Mouse (Mus musculus): ENCODE measurements around the gene Psmb11. TPM values are rescaled to one million over a fixed set of nuclear protein-coding genes. Genes with fewer than 3 reads are reported as not detected.

Psmb11 gene
- polyA plus RNA-seq, 1 experiment: not detected

DNA sequence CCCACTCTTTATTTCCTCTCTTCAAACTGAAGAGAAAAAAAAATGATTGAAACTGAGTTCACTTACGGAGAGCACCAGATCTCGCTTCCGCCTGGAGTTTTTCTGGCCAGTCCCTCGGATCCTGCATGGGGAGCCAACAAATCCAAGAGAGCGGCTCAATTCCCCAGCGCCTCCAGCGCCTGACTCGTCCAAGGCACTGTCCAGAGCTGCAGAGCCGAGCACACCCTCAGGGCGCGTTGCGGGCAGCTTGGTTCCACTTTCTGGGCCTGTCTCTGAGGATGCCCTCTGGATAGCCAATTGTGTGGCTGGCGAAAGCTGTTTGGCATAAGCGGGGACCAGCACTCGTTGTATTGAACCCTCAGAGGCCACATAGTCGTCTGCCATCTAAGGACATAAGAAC, 30.2 kb upstream of the Psmb11 start:
- Histone ChIP-seq H3K4me1 (ENCODE audit: control insufficient read depth, insufficient read depth, low read length) (peaks cover 6% of the 10 kb centered on the region; the same call in 1 of the 2 replicates), H3K27me3 (replicated peaks; ENCODE audit: control insufficient read depth, insufficient read depth, low read length) (no peaks in the 10 kb centered on the region), H3K36me3 (ENCODE audit: control insufficient read depth, insufficient read depth, low read length) (no peaks in the 10 kb centered on the region), H3K4me3 (ENCODE audit: insufficient read depth, low read depth, low read length) (no peak overlapping the region), H3K27ac (ENCODE audit: insufficient read depth, low read depth, low read length) (no peak overlapping the region)
- 93% methylated on average over 16 of the region's 16 CpGs for WGBS
- no peak for DNase-seq
- no peak for TF ChIP-seq CTCF (conservative IDR thresholded peaks at IDR 0.05; ENCODE audit: insufficient read depth, insufficient read length, low read depth, low read length)
- TF ChIP-seq POLR2A (IDR thresholded peaks at IDR 0.05; ENCODE audit: low read depth, low read length): no peak

DNA sequence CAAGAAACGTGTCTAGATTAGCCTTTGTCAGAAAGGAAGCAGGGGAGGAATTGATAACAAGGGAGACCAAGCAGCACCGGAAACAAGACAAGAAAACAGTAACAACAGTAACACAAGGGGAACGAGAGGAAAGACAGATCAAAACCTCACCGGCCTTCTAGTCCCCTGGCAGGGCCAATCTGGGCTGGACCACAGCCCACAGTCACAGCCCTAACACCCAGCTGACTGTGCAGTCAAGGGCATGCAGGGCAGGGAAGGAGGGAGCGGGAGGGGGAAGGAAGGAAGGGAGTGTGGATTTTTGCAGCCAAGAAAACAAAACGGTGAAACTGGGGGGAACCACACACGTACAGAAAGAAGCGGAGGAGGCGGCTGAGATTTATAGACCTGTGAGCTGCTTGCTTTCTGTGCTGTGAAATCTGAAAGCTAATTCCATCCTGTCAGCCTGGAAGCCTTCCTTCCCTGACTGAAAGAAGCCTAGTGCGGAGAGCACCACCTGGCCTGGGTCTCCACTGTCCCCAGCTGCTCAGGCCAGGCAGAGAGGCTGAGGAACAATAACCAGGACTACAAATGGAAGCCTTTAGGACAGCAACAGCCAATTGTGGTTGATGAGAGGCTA, 28.8 kb upstream of the Psmb11 start:
- no peaks in the 10 kb centered on the region for H3K36me3 ChIP-seq (ENCODE audit: control insufficient read depth, insufficient read depth, low read length)
- DNase-seq: peak; percentile 56
- TF ChIP-seq CTCF (conservative IDR thresholded peaks at IDR 0.05; ENCODE audit: insufficient read depth, insufficient read length, low read depth, low read length) (no peak), POLR2A (IDR thresholded peaks at IDR 0.05; ENCODE audit: low read depth, low read length) (no peak)
- WGBS: 33% methylated on average over 10 of the region's 10 CpGs
- peak overlapping the region; percentile 71 for H3K27ac ChIP-seq (ENCODE audit: insufficient read depth, low read depth, low read length)
- peaks cover 6% of the 10 kb centered on the region; the same call in 1 of the 2 replicates for H3K4me1 ChIP-seq (ENCODE audit: control insufficient read depth, insufficient read depth, low read length)
- H3K4me3 ChIP-seq (ENCODE audit: insufficient read depth, low read depth, low read length): no peak overlapping the region
- no peaks in the 10 kb centered on the region for H3K27me3 ChIP-seq (replicated peaks; ENCODE audit: control insufficient read depth, insufficient read depth, low read length)

DNA sequence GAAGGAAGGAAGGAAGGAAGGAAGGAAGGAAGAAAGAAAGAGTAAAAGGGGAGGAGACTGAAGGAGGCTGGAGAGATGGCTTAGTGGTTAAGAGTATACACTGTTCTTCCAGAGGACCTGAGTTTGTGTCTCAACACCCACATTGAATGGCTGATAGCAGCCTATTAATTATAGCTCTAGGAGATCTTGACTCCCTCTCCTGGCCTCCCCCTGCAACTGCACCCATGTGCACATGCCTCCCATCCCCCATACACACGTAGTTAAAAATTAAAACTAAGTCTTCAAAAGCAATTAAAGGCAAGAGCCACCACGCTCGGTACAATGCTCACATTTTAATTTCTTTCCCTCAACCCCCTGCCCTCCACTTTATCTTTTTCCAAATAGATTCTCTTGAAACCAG, 27.2 kb upstream of the Psmb11 start:
- Histone ChIP-seq H3K36me3 (ENCODE audit: control insufficient read depth, insufficient read depth, low read length) (no peaks in the 10 kb centered on the region), H3K4me3 (ENCODE audit: insufficient read depth, low read depth, low read length) (no peak overlapping the region), H3K27ac (ENCODE audit: insufficient read depth, low read depth, low read length) (no peak overlapping the region), H3K27me3 (replicated peaks; ENCODE audit: control insufficient read depth, insufficient read depth, low read length) (no peaks in the 10 kb centered on the region), H3K4me1 (ENCODE audit: control insufficient read depth, insufficient read depth, low read length) (peaks cover 6% of the 10 kb centered on the region; the same call in 1 of the 2 replicates)
- DNase-seq: peak; percentile 19
- TF ChIP-seq CTCF (conservative IDR thresholded peaks at IDR 0.05; ENCODE audit: insufficient read depth, insufficient read length, low read depth, low read length) (peak; percentile 58), POLR2A (IDR thresholded peaks at IDR 0.05; ENCODE audit: low read depth, low read length) (no peak)
- WGBS: 69% methylated on average over 3 of the region's 3 CpGs

DNA sequence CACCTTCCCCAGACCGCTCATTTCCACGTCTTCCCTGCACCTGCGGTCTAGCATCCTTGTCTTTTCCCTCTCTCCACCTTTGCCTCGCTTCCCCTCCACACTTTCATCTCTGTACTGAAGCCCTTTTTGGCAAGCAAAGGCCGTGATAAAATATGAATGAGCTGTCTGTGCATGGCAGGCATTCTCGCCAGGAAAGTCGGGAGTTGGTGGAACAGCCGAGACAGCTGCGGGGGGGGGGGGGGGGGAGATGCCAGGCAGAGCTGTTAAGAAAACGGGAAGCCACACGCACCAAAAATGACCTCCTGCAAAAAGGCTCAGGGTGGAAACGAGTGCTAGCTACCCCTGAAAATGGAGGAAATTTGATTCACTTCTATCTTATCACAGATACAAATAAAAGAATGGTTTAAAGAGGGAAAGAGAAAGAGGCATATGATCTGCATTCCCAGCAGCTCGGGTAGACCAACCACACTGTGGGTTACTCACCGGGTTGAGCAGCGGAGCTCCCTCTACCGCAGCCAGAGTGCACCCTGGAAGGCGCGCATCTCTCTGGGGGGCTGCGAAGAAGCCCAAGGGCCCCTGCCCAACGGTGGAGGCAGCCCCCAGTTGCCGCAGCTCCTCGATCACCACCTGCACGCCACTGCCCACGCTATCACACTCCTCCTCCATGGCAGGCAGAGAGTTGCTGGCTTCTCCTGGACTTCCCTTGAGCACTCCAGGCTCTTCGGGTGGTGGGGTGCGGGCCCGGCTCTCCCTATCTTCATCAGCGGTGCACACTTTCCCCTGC, 26.4 kb upstream of the Psmb11 start:
- TF ChIP-seq POLR2A (IDR thresholded peaks at IDR 0.05; ENCODE audit: low read depth, low read length): no peak
- no peak for TF ChIP-seq CTCF (conservative IDR thresholded peaks at IDR 0.05; ENCODE audit: insufficient read depth, insufficient read length, low read depth, low read length)
- Histone ChIP-seq H3K27ac (ENCODE audit: insufficient read depth, low read depth, low read length) (no peak overlapping the region), H3K27me3 (replicated peaks; ENCODE audit: control insufficient read depth, insufficient read depth, low read length) (no peaks in the 10 kb centered on the region), H3K36me3 (ENCODE audit: control insufficient read depth, insufficient read depth, low read length) (no peaks in the 10 kb centered on the region), H3K4me1 (ENCODE audit: control insufficient read depth, insufficient read depth, low read length) (peaks cover 6% of the 10 kb centered on the region; the same call in 1 of the 2 replicates), H3K4me3 (ENCODE audit: insufficient read depth, low read depth, low read length) (no peak overlapping the region)
- 85% methylated on average over 28 of the region's 28 CpGs for WGBS
- no peak for DNase-seq

DNA sequence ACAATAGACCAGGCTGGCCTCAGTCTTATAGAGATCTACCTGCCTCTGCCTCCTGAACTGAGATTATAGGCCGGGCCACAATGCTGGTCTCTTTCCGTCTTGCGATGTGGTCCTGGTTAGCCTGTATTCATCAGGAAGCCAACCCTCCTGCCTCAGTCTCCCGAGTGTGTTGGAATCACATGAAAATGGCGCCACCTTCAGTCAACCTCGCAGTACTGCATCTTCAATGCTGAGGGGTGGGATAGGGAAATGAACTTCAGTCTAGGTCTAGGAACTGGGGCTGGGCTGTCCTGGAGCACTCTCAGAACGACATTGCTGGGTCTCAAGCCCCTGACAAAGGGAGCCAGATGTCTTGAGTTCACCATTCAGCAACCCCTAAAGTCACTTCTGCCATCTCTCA, 24.1 kb upstream of the Psmb11 start:
- no peak for DNase-seq
- Histone ChIP-seq H3K27ac (ENCODE audit: insufficient read depth, low read depth, low read length) (no peak overlapping the region), H3K27me3 (replicated peaks; ENCODE audit: control insufficient read depth, insufficient read depth, low read length) (no peaks in the 10 kb centered on the region), H3K36me3 (ENCODE audit: control insufficient read depth, insufficient read depth, low read length) (no peaks in the 10 kb centered on the region), H3K4me3 (ENCODE audit: insufficient read depth, low read depth, low read length) (no peak overlapping the region), H3K4me1 (ENCODE audit: control insufficient read depth, insufficient read depth, low read length) (peaks cover 6% of the 10 kb centered on the region; the same call in 1 of the 2 replicates)
- TF ChIP-seq CTCF (conservative IDR thresholded peaks at IDR 0.05; ENCODE audit: insufficient read depth, insufficient read length, low read depth, low read length) (peak; percentile 83), POLR2A (IDR thresholded peaks at IDR 0.05; ENCODE audit: low read depth, low read length) (no peak)
- WGBS: 78% methylated on average over 7 of the region's 7 CpGs

DNA sequence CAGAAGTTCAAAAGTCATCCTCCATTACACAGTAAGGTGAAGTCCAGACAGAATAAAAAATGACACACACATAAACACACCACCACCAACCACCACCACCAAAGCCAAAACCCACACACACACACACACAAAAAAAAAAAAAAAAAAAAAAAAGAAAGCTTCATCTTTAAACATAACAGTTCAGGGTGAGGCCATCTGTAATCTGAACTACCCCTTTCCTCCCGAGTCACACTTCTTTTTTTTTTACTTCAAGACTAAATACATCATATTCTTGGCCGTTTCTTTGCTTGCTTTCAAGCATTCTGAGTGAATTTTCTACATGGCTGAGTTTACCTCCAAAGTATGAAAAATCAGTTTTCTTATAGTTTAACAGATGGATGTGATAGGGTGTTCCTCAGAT, 19.6 kb upstream of the Psmb11 start:
- no peaks in the 10 kb centered on the region for H3K36me3 ChIP-seq (ENCODE audit: control insufficient read depth, insufficient read depth, low read length)

DNA sequence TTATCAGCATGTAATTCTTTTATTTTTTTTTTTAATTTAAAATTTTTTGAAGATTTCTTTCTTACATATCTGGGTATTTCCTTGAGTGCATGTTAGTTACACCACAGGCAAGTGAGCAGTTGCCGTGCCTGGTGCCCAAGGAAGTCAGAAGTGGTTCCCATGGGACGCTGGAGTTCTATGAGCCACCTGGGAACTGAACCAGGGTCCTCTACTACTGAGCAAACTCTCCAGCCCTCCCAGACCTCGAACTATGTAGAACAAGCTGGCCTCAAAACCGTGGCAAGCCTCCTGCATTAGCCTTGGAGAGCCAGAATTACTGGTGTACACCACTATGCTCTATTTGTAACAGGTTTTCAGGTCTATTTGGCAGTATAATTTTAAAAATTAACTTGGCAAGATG, 18.6 kb upstream of the Psmb11 start:
- Histone ChIP-seq H3K27ac (ENCODE audit: insufficient read depth, low read depth, low read length) (no peak overlapping the region), H3K4me3 (ENCODE audit: insufficient read depth, low read depth, low read length) (peak overlapping the region; percentile 84; the same call in 1 of the 2 replicates), H3K4me1 (ENCODE audit: control insufficient read depth, insufficient read depth, low read length) (no peaks in the 10 kb centered on the region; the same call in 1 of the 2 replicates), H3K36me3 (ENCODE audit: control insufficient read depth, insufficient read depth, low read length) (no peaks in the 10 kb centered on the region), H3K27me3 (replicated peaks; ENCODE audit: control insufficient read depth, insufficient read depth, low read length) (no peaks in the 10 kb centered on the region)
- WGBS: 33% methylated on average over 4 of the region's 4 CpGs
- TF ChIP-seq CTCF (conservative IDR thresholded peaks at IDR 0.05; ENCODE audit: insufficient read depth, insufficient read length, low read depth, low read length): no peak
- TF ChIP-seq POLR2A (IDR thresholded peaks at IDR 0.05; ENCODE audit: low read depth, low read length): no peak
- DNase-seq: no peak

More for the DNA sequence above, 19.6 kb upstream of the Psmb11 start:
- H3K4me1 ChIP-seq (ENCODE audit: control insufficient read depth, insufficient read depth, low read length): no peaks in the 10 kb centered on the region; the same call in 1 of the 2 replicates
- no peak for DNase-seq
- WGBS: 80% methylated on average over 2 of the region's 2 CpGs
- no peaks in the 10 kb centered on the region for H3K27me3 ChIP-seq (replicated peaks; ENCODE audit: control insufficient read depth, insufficient read depth, low read length)
- H3K27ac ChIP-seq (ENCODE audit: insufficient read depth, low read depth, low read length): no peak overlapping the region
- no peak overlapping the region for H3K4me3 ChIP-seq (ENCODE audit: insufficient read depth, low read depth, low read length)
- TF ChIP-seq CTCF (conservative IDR thresholded peaks at IDR 0.05; ENCODE audit: insufficient read depth, insufficient read length, low read depth, low read length) (no peak), POLR2A (IDR thresholded peaks at IDR 0.05; ENCODE audit: low read depth, low read length) (no peak)
